Mouse (Mus musculus) stomach, embryonic 15.5 days (tissue): ENCODE measurements around the gene Insrr. TPM values are rescaled to one million over a fixed set of nuclear protein-coding genes. Genes with fewer than 3 reads are reported as not detected.

Source experiments
- ATAC-seq: fragments of 200-750 bp; cut with Nextera tagmentation; 2 replicates; pipeline ENCODE4 v1.8.0; 2017; ENCODE audit warnings: low read depth, moderate number of reproducible peaks, moderate TSS enrichment; ENCODE audit not compliant: insufficient read depth, low FRiP score
- H3K27ac ChIP-seq: fragments of 300-500 bp; sonication (generic); 2 replicates; pipeline ENCODE4 v1.5.1; 2015; ENCODE audit warnings: mild to moderate bottlenecking, inconsistent platforms
- H3K27me3 ChIP-seq: fragments of 300-500 bp; sonication (generic); replicated peaks from 2 replicates; pipeline ENCODE4 v1.6.1; 2015; ENCODE audit warnings: inconsistent platforms
- H3K36me3 ChIP-seq: fragments of 300-500 bp; sonication (generic); 2 replicates; pipeline ENCODE4 v1.6.1; 2015; ENCODE audit warnings: inconsistent platforms
- H3K4me1 ChIP-seq: fragments of 300-500 bp; sonication (generic); 2 replicates; pipeline ENCODE4 v1.6.1; 2015; ENCODE audit warnings: inconsistent platforms
- H3K4me2 ChIP-seq: fragments of 300-500 bp; sonication (generic); 2 replicates; pipeline ENCODE4 v1.6.1; 2015; ENCODE audit warnings: mild to moderate bottlenecking, inconsistent platforms
- H3K4me3 ChIP-seq: fragments of 300-500 bp; sonication (generic); replicated peaks from 2 replicates; pipeline ENCODE4 v1.5.1; 2015; ENCODE audit warnings: inconsistent platforms
- H3K9ac ChIP-seq: fragments of 300-500 bp; sonication (generic); 2 replicates; pipeline ENCODE4 v1.6.1; 2015; ENCODE audit warnings: inconsistent platforms
- H3K9me3 ChIP-seq: fragments of 300-500 bp; sonication (generic); 2 replicates; pipeline ENCODE4 v1.6.1; 2016; ENCODE audit warnings: inconsistent platforms
- WGBS: fragments of 180-500 bp; shearing (Covaris S2); methylation state at CpG from one replicate; pipeline ENCODE4 v1.1.7; 2015; 5-methylcytosine and 5-hydroxymethylcytosine counted together
- polyA plus RNA-seq: library from polyadenylated mRNA; unstranded; fragments of >200 nt; fragmentation: Nextera tagmentation; extraction: Ambion mirVana; gene quantifications from 2 replicates; pipeline ENCODE4 v1.2.1, GENCODE M21; 2015

Gene Insrr
- polyA plus RNA-seq, 1 experiment from 2014 or later = 0.59 TPM

- Histone ChIP-seq H3K27ac (peak overlapping the region; percentile 91), H3K9ac (no peak overlapping the region), H3K4me3 (peak overlapping the region; percentile 16; the same call in 1 of the 2 replicates), H3K36me3 (no peaks in the 10 kb centered on the region; the same call in 1 of the 2 replicates), H3K4me2 (peak overlapping the region; percentile 46), H3K27me3 (no peaks in the 10 kb centered on the region), H3K4me1 (peaks cover 53% of the 10 kb centered on the region), H3K9me3 (no peaks in the 10 kb centered on the region)
- 16% methylated on average over 14 of the region's 15 CpGs for WGBS
- ATAC-seq = peak; percentile 53
Observed at GRCm38 (mm10) chr3:87763683-87764289, 33.0 kb upstream of the Insrr start.

GRCm38 (mm10) chr3:87764506-87764905 is 32.2 kb upstream of the Insrr start:
- no peaks in the 10 kb centered on the region for H3K36me3 ChIP-seq
- WGBS = 17% methylated on average over 10 of the region's 10 CpGs
- H3K4me3 ChIP-seq = peak overlapping the region; percentile 16; the same call in 1 of the 2 replicates
- no peaks in the 10 kb centered on the region for H3K27me3 ChIP-seq
- peak overlapping the region; percentile 91 for H3K27ac ChIP-seq
- 0 out of 2 replicates have a peak, but pooled peaks have one; percentile 8 for ATAC-seq
- H3K4me1 ChIP-seq = peaks cover 47% of the 10 kb centered on the region
- H3K9me3 ChIP-seq = no peaks in the 10 kb centered on the region
- peak overlapping the region; percentile 46 for H3K4me2 ChIP-seq
- H3K9ac ChIP-seq = no peak overlapping the region

- peak overlapping the region; percentile 91 for H3K27ac ChIP-seq
Observed at GRCm38 (mm10) chr3:87765091-87765490, 31.7 kb upstream of the Insrr start.

GRCm38 (mm10) chr3:87765631-87766283 is 31.0 kb upstream of the Insrr start:
- peaks cover 49% of the 10 kb centered on the region for H3K4me1 ChIP-seq
- H3K4me2 ChIP-seq = peak overlapping the region; percentile 75
- no peak overlapping the region for H3K9ac ChIP-seq
- H3K9me3 ChIP-seq = no peaks in the 10 kb centered on the region
- no peaks in the 10 kb centered on the region for H3K36me3 ChIP-seq
- no peaks in the 10 kb centered on the region for H3K27me3 ChIP-seq
- ATAC-seq = no peak
- H3K27ac ChIP-seq = peak overlapping the region; percentile 91
- H3K4me3 ChIP-seq = no peak overlapping the region
- WGBS = 77% methylated on average over 5 of the region's 5 CpGs

More at GRCm38 (mm10) chr3:87765091-87765490, 31.7 kb upstream of the Insrr start:
- H3K4me1 ChIP-seq = peaks cover 47% of the 10 kb centered on the region
- ATAC-seq = peak; percentile 31; the same call in 1 of the 2 replicates
- no peak overlapping the region for H3K9ac ChIP-seq
- no peaks in the 10 kb centered on the region for H3K36me3 ChIP-seq
- no peaks in the 10 kb centered on the region for H3K27me3 ChIP-seq
- H3K4me3 ChIP-seq = peak overlapping the region; percentile 16; the same call in 1 of the 2 replicates
- H3K9me3 ChIP-seq = no peaks in the 10 kb centered on the region
- peak overlapping the region; percentile 46 for H3K4me2 ChIP-seq
- 22% methylated on average over 10 of the region's 10 CpGs for WGBS

- peak overlapping the region; percentile 75 for H3K4me2 ChIP-seq
- H3K9me3 ChIP-seq = no peaks in the 10 kb centered on the region
- no peak overlapping the region for H3K9ac ChIP-seq
Observed at GRCm38 (mm10) chr3:87766284-87766667, 30.5 kb upstream of the Insrr start.

GRCm38 (mm10) chr3:87767764-87768163 is 29.0 kb upstream of the Insrr start:
- Histone ChIP-seq H3K4me1 (peaks cover 43% of the 10 kb centered on the region), H3K9me3 (no peaks in the 10 kb centered on the region), H3K9ac (peak overlapping the region; percentile 41; the same call in 1 of the 2 replicates), H3K4me2 (peak overlapping the region; percentile 75), H3K36me3 (no peaks in the 10 kb centered on the region), H3K27ac (peak overlapping the region; percentile 84), H3K4me3 (peak overlapping the region; percentile 58), H3K27me3 (no peaks in the 10 kb centered on the region)
- 69% methylated on average over 8 of the region's 8 CpGs for WGBS
- no peak for ATAC-seq

More at GRCm38 (mm10) chr3:87766284-87766667, 30.5 kb upstream of the Insrr start:
- Histone ChIP-seq H3K27ac (peak overlapping the region; percentile 91; the same call in 1 of the 2 replicates), H3K27me3 (no peaks in the 10 kb centered on the region), H3K4me1 (peaks cover 51% of the 10 kb centered on the region), H3K4me3 (no peak overlapping the region), H3K36me3 (no peaks in the 10 kb centered on the region)
- no peak for ATAC-seq
- WGBS = 85% methylated on average over 3 of the region's 3 CpGs

GRCm38 (mm10) chr3:87768431-87768830 is 28.3 kb upstream of the Insrr start:
- no peak for ATAC-seq
- H3K4me1 ChIP-seq = peaks cover 38% of the 10 kb centered on the region
- 31% methylated on average over 6 of the region's 6 CpGs for WGBS
- H3K4me2 ChIP-seq = peak overlapping the region; percentile 75
- no peaks in the 10 kb centered on the region for H3K27me3 ChIP-seq
- no peaks in the 10 kb centered on the region for H3K9me3 ChIP-seq
- peak overlapping the region; percentile 84 for H3K27ac ChIP-seq
- peak overlapping the region; percentile 58 for H3K4me3 ChIP-seq
- no peaks in the 10 kb centered on the region for H3K36me3 ChIP-seq
- H3K9ac ChIP-seq = peak overlapping the region; percentile 41; the same call in 1 of the 2 replicates

- H3K4me1 ChIP-seq = peaks cover 34% of the 10 kb centered on the region
- H3K9ac ChIP-seq = peak overlapping the region; percentile 41; the same call in 1 of the 2 replicates
- H3K27ac ChIP-seq = peak overlapping the region; percentile 84
- WGBS = under 1% methylated on average over 32 of the region's 37 CpGs
- peak; percentile 74 for ATAC-seq
- peak overlapping the region; percentile 75 for H3K4me2 ChIP-seq
- no peaks in the 10 kb centered on the region for H3K36me3 ChIP-seq
- H3K27me3 ChIP-seq = no peaks in the 10 kb centered on the region
- H3K4me3 ChIP-seq = peak overlapping the region; percentile 58
- H3K9me3 ChIP-seq = no peaks in the 10 kb centered on the region
Observed at GRCm38 (mm10) chr3:87768844-87769243, 27.9 kb upstream of the Insrr start.

- H3K9ac ChIP-seq = no peak overlapping the region
- H3K4me1 ChIP-seq = peaks cover 27% of the 10 kb centered on the region
- no peaks in the 10 kb centered on the region for H3K27me3 ChIP-seq
- 72% methylated on average over 8 of the region's 8 CpGs for WGBS
- ATAC-seq = no peak
- no peaks in the 10 kb centered on the region for H3K9me3 ChIP-seq
- H3K27ac ChIP-seq = no peak overlapping the region
- H3K36me3 ChIP-seq = no peaks in the 10 kb centered on the region
- H3K4me3 ChIP-seq = no peak overlapping the region
- H3K4me2 ChIP-seq = no peak overlapping the region
Observed at GRCm38 (mm10) chr3:87769506-87769905, 27.2 kb upstream of the Insrr start.

GRCm38 (mm10) chr3:87770280-87770679 is 26.5 kb upstream of the Insrr start:
- no peak for ATAC-seq
- WGBS = 0% methylated on average over 4 of the region's 4 CpGs

GRCm38 (mm10) chr3:87771088-87771487 is 25.7 kb upstream of the Insrr start:
- Histone ChIP-seq H3K4me2 (no peak overlapping the region), H3K9me3 (no peaks in the 10 kb centered on the region), H3K36me3 (no peaks in the 10 kb centered on the region), H3K4me3 (no peak overlapping the region), H3K9ac (no peak overlapping the region), H3K4me1 (peaks cover 17% of the 10 kb centered on the region), H3K27me3 (no peaks in the 10 kb centered on the region), H3K27ac (no peak overlapping the region)
- 29% methylated on average over 6 of the region's 6 CpGs for WGBS
- no peak for ATAC-seq

More at GRCm38 (mm10) chr3:87770280-87770679, 26.5 kb upstream of the Insrr start:
- no peak overlapping the region for H3K27ac ChIP-seq
- no peaks in the 10 kb centered on the region for H3K27me3 ChIP-seq
- no peak overlapping the region for H3K4me3 ChIP-seq
- no peak overlapping the region for H3K4me2 ChIP-seq
- H3K4me1 ChIP-seq = peaks cover 20% of the 10 kb centered on the region
- no peak overlapping the region for H3K9ac ChIP-seq
- no peaks in the 10 kb centered on the region for H3K9me3 ChIP-seq
- H3K36me3 ChIP-seq = no peaks in the 10 kb centered on the region

- no peak overlapping the region for H3K9ac ChIP-seq
- H3K4me1 ChIP-seq = 0 out of 2 replicates have a peak, but pooled peaks cover 3% of the 10 kb centered on the region
- H3K36me3 ChIP-seq = no peaks in the 10 kb centered on the region
- no peak for ATAC-seq
- peaks cover 17% of the 10 kb centered on the region; the same call in 1 of the 2 replicates for H3K27me3 ChIP-seq
- H3K4me2 ChIP-seq = no peak overlapping the region
- 53% methylated on average over 23 of the region's 23 CpGs for WGBS
- no peak overlapping the region for H3K4me3 ChIP-seq
- H3K9me3 ChIP-seq = no peaks in the 10 kb centered on the region
- H3K27ac ChIP-seq = no peak overlapping the region
Observed at GRCm38 (mm10) chr3:87778283-87778682, 18.5 kb upstream of the Insrr start.
